Mouse (Mus musculus) frontal cortex, adult (tissue): ENCODE measurements around the gene Acsm1.
A peak's percentile ranks its signal among the peaks of the same experiment; 100 is the strongest.

Source experiments
- ATAC-seq: cut with Nextera tagmentation; 2 replicates; pipeline ENCODE4 v1.9.2; 2017; ENCODE audit warnings: mild to moderate bottlenecking, moderate library complexity, mixed read lengths; ENCODE audit not compliant: low TSS enrichment

The Acsm1 gene

GRCm38 (mm10) chr7:119670925-119671324 is 64.1 kb downstream of the Acsm1 start:
- ATAC-seq: no peak

GRCm38 (mm10) chr7:119673465-119673864 is 66.6 kb downstream of the Acsm1 start:
- peak; percentile 85 for ATAC-seq

GRCm38 (mm10) chr7:119680107-119680506 is 73.3 kb downstream of the Acsm1 start:
- ATAC-seq: no peak

- ATAC-seq: no peak
These were observed 75.9 kb downstream of the Acsm1 start for GRCm38 (mm10) chr7:119682699-119683098.

- ATAC-seq: no peak
These were observed 82.9 kb downstream of the Acsm1 start, which contains the start of gene Acsm4 for GRCm38 (mm10) chr7:119689726-119690125. Gene Acsm4, plus strand, starts transcription at chr7:119690026.

GRCm38 (mm10) chr7:119692302-119692701 is 85.5 kb downstream of the Acsm1 start:
- no peak for ATAC-seq

GRCm38 (mm10) chr7:119694926-119695325 is 88.1 kb downstream of the Acsm1 start:
- ATAC-seq: no peak
